Mouse (Mus musculus): ENCODE data around the gene Kdm5b.
A peak's percentile ranks its signal among the peaks of the same experiment; 100 is the strongest.

Gene Kdm5b

DNA sequence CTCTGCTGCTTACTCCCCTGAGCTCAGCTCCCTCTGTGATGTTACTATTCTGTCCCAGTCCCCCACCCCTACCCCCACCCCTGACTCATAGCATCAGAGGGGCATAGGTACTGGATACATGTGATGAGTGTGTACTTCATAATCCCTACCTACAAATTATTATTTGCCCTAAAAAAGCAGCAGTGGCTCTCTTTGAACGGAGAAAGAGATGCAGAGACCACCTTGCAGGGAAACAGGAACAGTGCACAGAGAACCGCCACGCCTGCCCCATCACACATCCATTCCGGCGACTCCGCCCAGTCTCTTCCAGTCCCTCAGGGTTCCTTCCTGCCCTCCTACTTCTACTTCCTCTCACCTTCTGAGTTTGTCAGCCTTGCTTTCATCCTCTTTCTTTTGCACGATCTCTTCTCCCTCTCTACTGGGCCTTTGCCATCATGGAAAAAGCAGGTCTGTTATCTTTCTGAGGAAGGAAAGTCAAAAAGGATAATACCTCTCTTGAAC is 10.3 kb upstream of the Kdm5b start, which contains the start of gene Mgat4e:
Gene Mgat4e (minus strand): TSS at position 51 of the 501 bp plus-strand sequence.
- DNase-seq (ENCODE audit: low read depth), result no peak

DNA sequence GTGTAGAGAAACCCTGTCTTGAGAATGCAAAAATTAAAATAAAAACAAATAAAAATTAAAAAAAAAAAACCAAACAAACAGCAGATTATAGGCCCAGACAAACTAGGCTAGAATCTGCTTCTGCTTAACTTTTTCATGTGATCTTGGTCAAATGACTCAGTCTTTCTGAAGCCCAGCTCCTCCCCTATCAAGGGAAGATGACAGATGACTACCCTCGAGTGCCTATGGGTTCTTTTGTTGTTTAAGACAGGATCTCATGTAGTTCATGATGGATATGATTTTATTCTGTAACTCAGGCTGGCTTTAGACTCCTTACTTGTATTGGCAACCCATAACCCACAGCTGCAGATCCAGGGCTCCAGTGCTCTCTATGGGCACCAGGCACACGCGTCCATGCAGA is 8.1 kb upstream of the Kdm5b start:
- peak; percentile 57 for DNase-seq (ENCODE audit: low read depth)

DNA sequence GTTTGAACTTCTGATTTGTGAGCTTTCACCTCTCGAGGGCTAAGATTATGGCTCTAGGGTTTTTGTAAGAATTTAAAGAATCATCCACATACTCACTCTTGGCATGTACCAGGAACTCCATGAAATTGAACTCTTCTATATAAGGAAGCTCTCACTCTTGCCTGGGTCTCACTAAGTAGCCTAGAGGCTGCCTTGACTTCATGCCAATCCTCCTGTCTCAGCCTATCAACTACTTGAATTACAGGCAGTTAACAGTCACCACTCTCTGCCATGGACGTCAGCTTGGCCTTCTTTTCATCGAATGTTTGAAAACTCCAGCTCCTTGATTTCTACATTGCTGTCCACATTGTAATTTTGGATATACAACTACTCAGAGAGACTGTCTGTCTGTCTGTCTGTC is 7.6 kb upstream of the Kdm5b start:
- DNase-seq (ENCODE audit: low read depth), result no peak

DNA sequence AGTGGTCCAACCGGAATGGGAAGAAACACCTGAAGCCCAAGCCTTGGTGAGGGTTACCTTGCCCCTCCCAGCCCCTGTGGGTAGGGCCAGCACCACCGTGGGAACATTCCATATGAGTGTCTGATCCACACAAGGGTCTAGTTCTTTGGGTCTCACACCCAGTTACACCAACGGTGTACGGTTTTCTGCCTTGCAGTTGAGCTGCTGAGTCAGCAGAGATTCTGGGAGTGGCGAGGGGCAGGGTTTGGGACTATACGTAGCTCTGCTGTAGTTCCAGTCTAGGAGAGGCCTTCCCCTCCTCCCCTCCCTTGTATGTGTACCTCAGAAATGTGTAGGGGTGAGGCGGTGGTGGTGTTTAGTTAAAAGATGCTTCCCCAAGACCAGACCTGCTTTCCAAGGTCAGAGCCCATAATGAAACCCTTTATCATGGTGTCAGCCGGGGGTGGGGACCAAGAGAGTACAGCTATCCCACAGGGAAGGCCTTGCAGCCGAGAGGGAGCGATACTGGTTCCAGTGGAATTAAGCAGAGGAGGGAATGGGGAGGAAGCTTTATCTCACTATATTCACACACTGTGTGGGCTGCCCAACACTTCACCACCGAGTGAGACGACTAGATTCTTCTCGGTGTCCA is 4.6 kb upstream of the Kdm5b start:
- DNase-seq (ENCODE audit: low read depth), result no peak

DNA sequence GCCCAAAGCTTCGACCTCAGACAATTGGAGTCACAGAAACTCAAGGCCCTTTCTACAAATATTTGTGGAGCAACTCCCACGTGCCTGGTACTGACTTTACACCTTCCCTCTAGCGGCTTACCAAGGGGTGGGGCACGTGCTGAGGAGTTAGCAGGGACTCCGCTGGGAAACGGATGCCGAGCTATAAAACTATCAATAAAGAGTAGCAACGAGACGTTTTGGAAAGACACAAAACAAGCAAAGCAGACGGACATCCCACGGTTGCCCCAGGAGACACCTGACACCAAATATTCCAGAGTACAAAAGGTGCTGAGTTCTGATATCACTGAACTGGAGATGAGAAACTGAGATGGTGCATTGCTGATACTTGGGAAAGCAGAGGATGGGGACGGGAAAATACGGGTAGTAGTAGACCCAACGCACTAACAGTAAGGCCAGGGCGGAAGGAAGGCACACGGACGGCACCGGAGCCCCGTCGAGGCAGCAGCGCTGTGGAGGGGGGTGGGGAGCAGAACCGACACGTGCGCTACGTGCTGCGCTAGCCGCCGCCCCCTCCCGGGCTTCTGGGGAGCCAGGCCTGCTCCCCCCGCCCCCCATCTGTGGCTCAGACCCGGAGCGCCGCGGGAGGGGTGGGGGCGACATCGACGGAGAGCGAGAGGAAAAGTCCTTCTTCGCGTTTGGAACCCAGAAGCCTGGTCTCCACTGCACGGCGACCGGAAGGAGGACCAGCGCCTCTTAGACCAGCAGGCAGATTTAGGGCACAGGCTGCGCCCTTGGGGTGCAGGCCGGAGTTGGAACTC is 3.9 kb upstream of the Kdm5b start:
- no peak for DNase-seq (ENCODE audit: low read depth)

DNA sequence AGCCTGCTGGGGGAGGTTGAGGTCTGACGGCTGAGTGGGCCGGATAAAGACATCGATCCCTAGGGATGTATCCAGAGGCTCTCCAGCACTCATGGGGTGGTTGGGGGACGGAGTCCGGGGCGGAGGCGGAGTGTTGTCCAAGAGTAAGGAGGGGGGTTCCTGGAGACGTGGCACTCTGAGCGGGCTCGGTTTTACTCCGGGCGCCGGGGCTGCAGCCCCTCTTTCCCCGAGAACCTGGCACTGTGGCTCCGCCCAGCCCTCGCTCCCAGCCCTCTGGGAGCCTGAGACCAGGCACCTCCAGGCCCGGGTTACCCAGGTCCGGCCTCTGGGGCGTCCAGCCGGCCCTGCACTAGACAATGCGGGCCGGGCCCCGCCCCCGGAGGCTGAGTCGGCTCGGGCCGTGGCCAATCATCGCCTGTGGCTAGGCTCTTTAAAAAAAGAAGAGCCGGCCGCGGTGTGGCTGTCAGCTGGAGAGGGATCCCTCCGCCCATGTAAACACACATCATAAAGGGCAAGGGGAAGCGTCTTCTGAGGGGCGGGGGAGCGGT is 3.2 kb upstream of the Kdm5b start:
- DNase-seq (ENCODE audit: low read depth), result peak; percentile 95

DNA sequence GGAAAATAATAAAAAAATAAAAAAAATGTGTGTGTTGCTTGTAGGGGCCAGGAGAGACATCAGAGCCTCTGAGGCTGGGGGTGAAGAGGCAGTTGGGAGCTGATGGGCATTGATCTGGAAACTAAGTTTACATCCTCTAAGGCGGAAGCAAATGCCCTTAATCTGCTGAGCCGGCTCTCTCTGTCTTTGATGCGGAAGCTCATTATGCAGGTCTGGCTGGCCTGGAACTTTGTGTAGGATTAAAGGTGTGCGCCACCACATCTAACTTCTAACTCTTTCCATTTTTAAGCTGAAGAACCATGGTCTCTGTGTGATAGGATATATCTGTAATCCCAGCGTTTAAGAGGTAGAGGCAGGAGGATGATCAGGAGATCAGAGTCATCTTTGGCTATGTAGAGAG is 1.5 kb upstream of the Kdm5b start:
- DNase-seq (ENCODE audit: low read depth), result no peak

DNA sequence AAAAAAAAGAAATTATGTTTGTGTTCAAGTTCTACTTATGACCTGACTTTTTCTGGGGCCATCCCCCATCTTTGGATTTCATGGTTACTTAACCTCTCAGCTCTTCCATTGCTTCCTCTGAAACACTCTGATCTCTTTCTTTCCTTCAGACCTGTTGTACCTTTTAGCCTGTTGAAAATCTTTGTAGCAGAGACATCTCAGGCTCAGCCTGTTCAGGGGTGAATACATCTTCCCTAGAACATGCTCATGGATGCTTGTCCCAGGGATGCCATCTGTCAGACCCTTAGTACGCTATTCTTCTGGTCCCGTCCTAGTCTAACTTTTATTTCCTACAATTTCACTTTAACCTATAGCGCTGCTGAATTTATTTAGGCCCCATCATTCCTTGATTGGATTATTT is 745 bp upstream of the Kdm5b start:
- DNase-seq (ENCODE audit: low read depth), result no peak

DNA sequence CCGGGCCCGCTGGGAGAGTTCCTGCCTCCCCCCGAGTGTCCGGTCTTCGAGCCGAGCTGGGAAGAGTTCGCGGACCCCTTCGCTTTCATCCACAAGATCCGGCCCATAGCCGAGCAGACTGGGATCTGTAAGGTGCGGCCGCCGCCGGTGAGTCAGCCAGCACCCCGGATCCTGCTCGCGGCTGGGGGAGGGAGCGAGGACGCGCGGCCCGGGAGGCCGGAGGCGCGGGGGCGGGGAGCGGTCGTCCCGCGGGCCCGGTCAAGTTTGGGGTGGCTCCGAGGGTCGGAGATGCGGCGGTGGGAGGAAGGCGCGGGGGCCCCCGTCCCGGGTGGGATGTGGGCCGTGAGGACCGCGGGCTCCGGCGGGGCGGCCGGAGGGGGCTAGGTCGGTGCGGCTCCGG is 425 bp downstream of the Kdm5b start:
- DNase-seq (ENCODE audit: low read depth), result no peak

DNA sequence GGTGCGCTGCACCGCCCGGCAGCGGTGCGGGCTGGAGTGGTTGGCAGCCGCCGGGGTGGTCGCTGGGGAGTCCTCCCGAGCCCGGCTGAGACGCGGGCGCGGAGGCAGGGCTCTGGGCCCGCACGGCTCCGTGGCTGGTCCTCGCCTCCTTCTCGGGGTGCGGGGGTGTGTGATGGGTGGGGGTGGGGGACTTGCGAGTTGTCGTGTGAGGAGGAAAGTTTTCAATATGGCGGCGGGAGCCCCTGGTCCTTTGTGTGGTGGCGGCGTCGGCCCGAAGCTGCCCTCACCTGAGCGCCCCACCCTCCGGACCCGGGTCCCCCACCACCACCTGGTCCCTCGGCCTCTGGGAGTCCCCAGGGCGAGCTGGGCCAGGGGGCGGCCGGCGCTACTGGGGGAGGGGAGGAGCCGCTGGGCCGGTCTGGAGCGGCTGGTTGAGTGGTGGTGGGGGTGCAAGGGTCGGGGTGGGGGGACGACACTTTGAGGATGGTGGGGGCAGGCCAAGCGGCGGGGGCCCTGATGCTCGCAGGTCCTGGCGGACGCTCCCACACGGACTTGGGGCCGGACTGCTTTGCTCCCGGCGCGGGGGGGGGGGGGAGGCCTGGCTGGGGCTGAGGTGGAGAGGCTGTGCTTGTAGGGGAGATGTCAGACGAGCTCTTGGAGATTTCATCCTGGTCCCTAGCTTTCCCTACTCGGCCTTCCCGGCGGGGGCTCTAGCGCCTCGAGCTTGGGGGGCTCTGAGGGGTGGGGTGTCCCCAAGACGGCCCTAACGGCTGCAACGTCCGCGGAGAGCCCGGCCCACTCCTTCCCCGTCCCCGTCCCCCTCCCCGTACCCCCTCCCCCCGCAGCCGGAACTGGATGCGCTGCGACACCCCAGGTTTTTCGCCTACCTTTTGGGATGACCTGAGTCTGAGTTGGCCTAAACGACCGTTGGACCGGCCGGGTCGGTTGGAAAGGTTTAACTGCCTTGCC is 1.1 kb downstream of the Kdm5b start:
- DNase-seq (ENCODE audit: low read depth), result no peak

DNA sequence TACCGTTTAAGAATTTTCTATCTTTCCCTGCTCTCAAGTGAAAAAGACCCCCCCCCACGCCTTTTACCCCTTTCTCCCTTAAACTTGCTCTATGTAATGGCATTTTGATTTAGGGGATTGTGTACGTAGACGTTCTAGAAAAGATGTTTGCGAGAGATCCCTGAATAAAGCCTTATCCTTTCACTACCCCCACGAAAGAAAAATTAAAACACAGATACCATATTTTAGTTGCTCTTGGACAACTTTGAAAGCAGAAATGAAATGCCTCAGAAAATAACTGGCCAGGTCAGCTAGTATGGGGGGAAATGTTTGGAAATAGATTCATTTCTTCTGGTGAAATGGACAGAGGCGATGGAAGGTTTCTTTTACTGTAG is 1.8 kb downstream of the Kdm5b start:
- DNase-seq (ENCODE audit: low read depth), result no peak

DNA sequence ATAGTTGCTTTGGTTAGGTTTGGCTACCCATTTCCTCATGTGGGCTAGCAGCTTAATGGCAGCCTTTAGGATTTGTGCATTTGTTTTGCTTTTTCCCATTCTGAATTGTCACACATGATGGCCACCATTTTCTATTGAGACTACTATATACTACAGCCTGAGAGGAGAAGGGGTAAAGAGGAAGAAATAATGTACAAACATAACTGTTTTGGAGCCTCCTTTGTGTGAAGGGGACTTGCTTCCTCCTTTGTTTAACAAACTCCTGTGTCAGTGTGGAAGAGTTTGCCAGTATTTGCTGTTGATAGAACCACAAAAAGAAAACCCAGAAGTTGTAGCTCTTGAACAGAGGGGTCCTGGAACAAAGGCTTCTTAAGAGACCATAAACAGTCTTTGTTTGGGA is 2.5 kb downstream of the Kdm5b start:
- DNase-seq (ENCODE audit: low read depth), result no peak

DNA sequence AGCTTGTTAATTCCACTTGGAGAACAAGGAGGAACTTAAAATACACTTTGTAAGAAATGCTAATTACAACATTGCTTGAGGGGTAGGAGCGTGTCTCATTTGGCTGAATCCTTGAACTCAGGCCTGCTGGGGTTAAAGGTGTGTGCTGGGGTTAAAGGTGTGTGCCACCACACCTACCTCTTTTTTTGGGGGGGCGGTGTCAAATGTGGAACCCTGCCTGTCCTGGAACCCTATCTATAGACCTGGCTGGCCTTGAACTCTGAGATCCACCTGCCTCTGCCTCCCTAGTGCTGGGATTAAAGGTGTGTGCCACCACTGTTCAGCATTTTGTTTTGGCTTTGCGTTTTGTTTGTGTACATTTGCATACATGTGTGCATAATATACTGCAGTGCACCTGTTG is 3.8 kb downstream of the Kdm5b start:
- no peak for DNase-seq (ENCODE audit: low read depth)

DNA sequence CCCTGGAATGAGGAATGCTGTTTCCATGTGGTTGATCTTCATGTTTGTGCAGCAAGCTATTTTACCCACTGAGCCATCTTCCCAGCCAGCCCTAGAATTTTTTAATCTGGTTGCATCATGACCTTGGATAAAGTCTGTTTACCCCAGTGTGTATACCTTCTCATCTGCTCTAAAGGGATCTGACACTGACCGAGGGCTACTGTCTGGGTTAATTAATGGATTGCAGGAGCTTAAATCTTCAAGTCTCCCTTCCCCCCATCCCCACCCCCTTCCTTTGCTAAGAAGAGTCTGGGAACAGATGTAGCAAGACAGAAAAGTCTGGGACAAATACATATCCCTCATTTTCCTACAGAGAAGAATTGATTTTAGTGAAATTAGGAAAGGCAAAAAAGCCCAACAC is 7.5 kb downstream of the Kdm5b start:
- no peak for DNase-seq (ENCODE audit: low read depth)

DNA sequence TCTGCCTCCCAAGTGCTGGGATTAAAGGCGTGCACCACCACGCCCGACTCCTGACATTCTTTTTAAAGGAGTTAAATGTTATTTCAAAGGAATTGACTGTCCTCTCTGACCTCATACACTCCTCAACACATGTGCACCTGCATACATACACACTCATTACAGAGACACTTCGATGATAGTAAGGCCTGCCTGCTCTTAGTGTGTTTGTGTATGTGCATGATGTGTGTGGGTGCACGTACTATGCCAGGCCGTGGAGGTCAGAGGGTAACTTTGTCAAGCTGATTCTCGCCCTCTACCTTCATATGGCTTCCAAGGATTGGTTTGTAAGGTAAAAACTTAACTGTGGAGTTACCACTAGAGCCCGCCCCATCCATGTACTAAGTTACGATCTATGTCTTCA is 10.2 kb downstream of the Kdm5b start:
- DNase-seq (ENCODE audit: low read depth), result no peak

DNA sequence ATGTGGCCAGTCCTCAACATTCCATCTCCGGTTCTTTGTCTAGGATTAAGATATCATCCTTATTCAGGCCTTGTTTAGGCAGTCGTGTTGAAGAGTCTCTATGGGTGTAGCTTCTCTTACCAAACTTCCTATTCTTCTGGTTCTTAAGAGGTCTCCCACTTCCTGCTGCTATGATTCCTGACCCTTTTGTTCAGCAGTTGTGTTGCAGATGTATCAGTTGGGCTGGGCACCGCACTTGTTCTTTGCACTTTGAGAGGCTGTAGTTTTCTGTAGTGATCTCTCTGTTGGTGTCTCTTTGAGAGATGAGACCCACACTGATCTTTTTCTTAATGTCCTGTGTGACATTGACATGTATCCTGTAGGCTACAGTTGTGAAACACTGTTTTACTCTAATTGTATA is 10.7 kb downstream of the Kdm5b start:
- no peak for DNase-seq (ENCODE audit: low read depth)

DNA sequence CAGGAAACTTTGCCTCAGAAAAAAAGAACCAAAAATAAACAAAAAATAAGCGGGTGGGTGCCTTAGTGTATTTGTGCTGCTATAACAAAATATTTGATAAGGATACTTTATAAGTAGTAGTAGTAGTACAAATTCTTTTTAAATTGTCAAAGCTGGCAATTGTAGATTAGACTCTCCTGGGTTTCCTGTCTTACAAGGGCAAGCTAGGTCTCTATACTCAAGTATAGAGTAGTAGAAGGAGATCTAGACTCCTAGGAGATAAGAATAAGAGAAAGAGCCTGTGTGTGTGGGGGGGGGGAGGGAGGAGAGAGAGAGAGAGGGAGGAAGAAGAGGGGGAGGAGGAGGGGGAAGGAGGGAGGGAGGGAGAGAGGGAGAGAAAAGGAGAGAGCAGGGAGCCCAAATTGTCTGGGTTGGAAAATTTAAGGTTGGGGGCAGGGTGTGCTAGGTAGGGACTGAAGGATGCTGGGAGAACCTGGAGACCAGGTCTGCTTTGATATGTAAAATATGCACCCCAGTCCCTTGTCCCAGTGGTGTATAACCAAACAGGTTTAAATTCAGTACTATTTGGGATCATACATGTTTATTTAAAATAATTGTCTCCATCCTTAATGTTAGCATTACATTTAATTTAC is 13.4 kb downstream of the Kdm5b start:
- no peak for DNase-seq (ENCODE audit: low read depth)

DNA sequence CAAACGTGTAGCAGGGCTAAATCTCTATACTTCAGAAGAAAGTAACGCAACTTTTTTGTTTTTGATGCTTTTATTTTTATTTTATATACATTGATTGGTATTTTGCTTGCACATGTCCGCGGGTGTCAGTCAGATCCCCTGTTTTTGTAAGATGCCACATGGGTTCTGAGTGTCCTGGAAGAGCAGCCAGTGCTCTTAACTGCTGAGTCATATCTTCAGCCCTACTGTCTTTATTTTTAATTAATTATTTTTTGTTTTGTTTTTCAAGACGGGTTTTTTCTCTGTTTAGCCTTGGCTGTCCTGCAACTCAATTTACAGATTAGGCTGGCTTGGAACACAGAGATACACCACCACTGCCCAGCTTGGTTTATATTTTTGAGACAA is 14.0 kb downstream of the Kdm5b start:
- DNase-seq (ENCODE audit: low read depth), result no peak

DNA sequence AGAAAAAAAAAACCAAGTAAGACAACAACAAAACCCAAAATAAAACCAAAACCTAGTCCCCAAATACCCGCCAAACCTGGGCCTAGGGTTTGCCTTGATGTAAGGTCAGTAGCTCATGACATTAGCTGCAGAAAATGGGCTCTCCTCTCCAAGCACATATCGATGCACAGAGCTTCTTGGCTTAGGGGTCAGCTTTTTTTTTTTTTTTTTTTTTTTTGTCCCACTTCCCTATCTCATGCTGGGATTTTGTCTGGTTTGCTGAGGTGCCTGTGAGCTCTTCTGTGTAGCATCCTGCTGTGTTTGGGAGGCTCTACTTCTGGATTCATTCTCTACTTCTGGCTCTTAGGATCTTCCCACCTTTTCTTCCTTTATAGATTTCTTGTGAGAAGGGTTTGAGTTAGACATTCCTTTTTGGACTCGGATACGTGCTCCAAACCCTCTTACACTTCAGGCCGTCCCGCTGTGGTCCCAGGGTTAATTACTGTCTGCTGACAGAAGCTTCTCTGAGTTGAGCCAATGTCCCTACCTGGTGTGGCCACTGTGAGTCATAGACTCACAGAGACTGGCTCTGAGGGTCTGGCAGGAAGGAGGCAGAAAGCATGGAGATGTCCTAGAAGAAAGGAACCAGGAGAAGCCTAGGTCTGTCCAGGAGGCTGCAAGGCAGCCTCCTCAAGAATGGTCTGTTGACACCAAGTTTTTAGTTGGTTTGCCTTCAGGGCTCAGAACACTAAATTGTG is 17.6 kb downstream of the Kdm5b start:
- no peak for DNase-seq (ENCODE audit: low read depth)

DNA sequence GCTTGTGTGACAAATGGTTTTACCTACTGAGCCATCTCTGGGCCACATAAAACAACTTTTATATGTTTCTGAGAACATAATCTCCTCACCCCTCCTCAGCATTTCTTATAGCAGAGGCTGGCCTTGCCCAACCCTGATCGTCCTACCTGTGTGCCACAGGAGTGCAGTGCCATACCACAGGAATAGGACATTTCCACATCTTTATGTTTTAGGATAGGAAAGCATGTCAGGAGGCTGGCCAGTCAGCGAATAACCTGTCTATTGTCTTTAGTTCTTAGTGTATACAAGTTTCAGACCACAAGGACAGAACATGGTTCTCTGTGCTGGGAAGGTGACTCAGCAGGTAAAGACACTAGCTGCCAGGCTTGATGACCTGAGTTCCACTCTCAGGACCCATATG is 20.8 kb downstream of the Kdm5b start:
- DNase-seq (ENCODE audit: low read depth), result no peak

DNA sequence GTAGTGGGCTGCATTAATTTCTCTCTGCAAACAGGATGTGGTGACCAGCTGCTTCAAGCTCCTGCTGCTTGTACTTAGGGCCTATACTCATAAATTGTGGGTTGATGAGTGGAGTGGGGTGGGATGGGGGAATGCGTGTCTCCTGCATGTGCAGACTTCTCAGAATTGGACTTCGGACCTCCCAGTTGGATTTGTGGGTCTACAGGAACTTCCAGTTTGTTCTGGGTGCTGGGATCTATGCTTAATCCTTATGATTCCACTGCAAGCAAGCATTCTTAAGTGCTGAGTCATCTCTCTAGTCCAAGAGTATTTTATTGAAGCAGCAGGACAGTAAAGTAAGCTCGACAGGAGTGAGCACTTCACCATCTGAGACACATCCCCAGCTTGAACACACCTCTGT is 23.6 kb downstream of the Kdm5b start:
- no peak for DNase-seq (ENCODE audit: low read depth)

All from 416B (cell line).